Mouse (Mus musculus): Measurements from ENCODE around the gene Olfr224.
"Not testable (repeated sequence)": the region's sequence is repeated elsewhere in the genome, so short reads cannot be mapped to it uniquely, and the experiment has no call there.

Olfr224 gene

GRCm38 (mm10) chr11:58570405-58570804, at the start of gene Olfr224:
Gene Olfr224 (minus strand): TSS chr11:58570553.
- DNase-seq, result no peak

- no peak for DNase-seq
Observed at GRCm38 (mm10) chr11:58618793-58619192, 48.4 kb upstream of the Olfr224 start.

GRCm38 (mm10) chr11:58618369-58618768, 48.0 kb upstream of the Olfr224 start:
- no peak for DNase-seq

- no peak for DNase-seq
Observed at GRCm38 (mm10) chr11:58615975-58616374, 45.6 kb upstream of the Olfr224 start, which contains the start of gene 2210407C18Rik. Gene 2210407C18Rik (minus strand): TSS chr11:58616075.

GRCm38 (mm10) chr11:58614526-58614925, 44.2 kb upstream of the Olfr224 start:
- DNase-seq, result peak; percentile 12

- DNase-seq, result no peak
Observed at GRCm38 (mm10) chr11:58613359-58613758, 43.0 kb upstream of the Olfr224 start.

GRCm38 (mm10) chr11:58607030-58607429, 36.7 kb upstream of the Olfr224 start:
- DNase-seq, result no peak

GRCm38 (mm10) chr11:58606177-58606919, 36.0 kb upstream of the Olfr224 start:
- no peak for DNase-seq

GRCm38 (mm10) chr11:58605228-58605627, 34.9 kb upstream of the Olfr224 start:
- DNase-seq, result no peak

GRCm38 (mm10) chr11:58604688-58605087, 34.3 kb upstream of the Olfr224 start:
- no peak for DNase-seq

GRCm38 (mm10) chr11:58602800-58603560, 32.6 kb upstream of the Olfr224 start:
- DNase-seq, result no peak

GRCm38 (mm10) chr11:58602062-58602461, 31.7 kb upstream of the Olfr224 start:
- no peak for DNase-seq

- no peak for DNase-seq
Observed at GRCm38 (mm10) chr11:58597837-58598236, 27.5 kb upstream of the Olfr224 start.

GRCm38 (mm10) chr11:58594814-58595213, 24.5 kb upstream of the Olfr224 start, which contains the start of gene Olfr324:
Gene Olfr324 (plus strand): TSS chr11:58595114.
- no peak for DNase-seq

GRCm38 (mm10) chr11:58588620-58589250, 18.4 kb upstream of the Olfr224 start:
- DNase-seq, result no peak

- DNase-seq, result peak; percentile 3
Observed at GRCm38 (mm10) chr11:58587898-58588348, 17.6 kb upstream of the Olfr224 start.

- DNase-seq, result no peak
Observed at GRCm38 (mm10) chr11:58578636-58579035, 8.3 kb upstream of the Olfr224 start.

- no peak for DNase-seq
Observed at GRCm38 (mm10) chr11:58577430-58577829, 7.1 kb upstream of the Olfr224 start, which contains the start of gene Olfr325. Gene Olfr325 (plus strand): TSS chr11:58577730.

- no peak for DNase-seq
Observed at GRCm38 (mm10) chr11:58555536-58555935, 14.8 kb downstream of the Olfr224 start, which contains the start of gene Olfr328. Gene Olfr328 (minus strand): TSS chr11:58555636.

GRCm38 (mm10) chr11:58546322-58546721, 24.0 kb downstream of the Olfr224 start, which contains the start of gene Olfr329-ps:
Gene Olfr329-ps (minus strand): TSS chr11:58546422.
- DNase-seq, result no peak

GRCm38 (mm10) chr11:58534736-58535135, 35.6 kb downstream of the Olfr224 start, which contains the start of gene Olfr330:
Gene Olfr330 (minus strand): TSS chr11:58534836.
- DNase-seq, result not testable (repeated sequence)

- DNase-seq, result peak; percentile 14
Observed at GRCm38 (mm10) chr11:58519756-58520155, 50.6 kb downstream of the Olfr224 start.

GRCm38 (mm10) chr11:58518916-58519315, 51.4 kb downstream of the Olfr224 start:
- DNase-seq, result peak; percentile 43

Data from kidney, adult 11 months (tissue).